Mouse (Mus musculus) thymus, adult 2 months (tissue): ENCODE results near the gene Lpar6.

Experiments used
- CTCF ChIP-seq: fragments of 200-500 bp; IDR thresholded peaks from 2 replicates; pipeline ENCODE4 v1.5.1; 2012; ENCODE audit warnings: mild to moderate bottlenecking, control low read depth, low read length, moderate library complexity, borderline replicate concordance; ENCODE audit not compliant: control insufficient read depth, poor library complexity, insufficient read depth; ENCODE audit errors: extremely low read depth
- POLR2A ChIP-seq: fragments of 200-500 bp; IDR thresholded peaks from 2 replicates; pipeline ENCODE4 v1.6.1; 2012; ENCODE audit warnings: mild to moderate bottlenecking, low read length, control low read depth, moderate library complexity; ENCODE audit not compliant: control insufficient read depth, poor library complexity, insufficient read depth; ENCODE audit errors: extremely low read depth

GRCm38 (mm10) chr14:73231286-73231982, 6.3 kb upstream of the Lpar6 start:
- TF ChIP-seq POLR2A = no peak
- no peak for TF ChIP-seq CTCF
